Mouse (Mus musculus): ENCODE measurements around the gene Hcrt. TPM values are rescaled to one million over a fixed set of nuclear protein-coding genes. Genes with fewer than 3 reads are reported as not detected.

Hcrt gene
- total and polyA plus RNA-seq, 2 experiments = not detected

DNA sequence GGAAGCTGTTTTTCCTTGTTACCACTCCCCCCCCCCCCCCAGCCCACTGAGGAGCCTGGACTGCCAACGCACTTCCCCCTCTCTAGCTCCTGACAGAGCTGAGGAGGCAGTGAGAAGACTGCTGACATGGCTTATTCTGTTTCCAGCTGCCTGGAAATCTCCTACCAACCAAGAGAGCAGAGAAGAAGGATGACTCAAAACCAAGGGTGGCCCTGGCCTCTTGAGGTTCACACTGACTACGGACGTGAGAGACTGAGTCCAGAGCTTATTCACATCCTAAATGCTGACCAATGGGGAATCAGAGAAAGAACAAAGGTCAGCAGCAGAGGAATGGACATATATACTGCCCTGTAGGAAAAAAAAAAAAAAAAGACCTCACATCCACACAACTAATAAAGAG, 43.4 kb downstream of the Hcrt start:
- H3K27ac ChIP-seq (replicated peaks; ENCODE audit: insufficient read depth, low read depth, low read length) = no peak overlapping the region
- 74% methylated on average over 3 of the region's 3 CpGs for WGBS
- peaks cover 15% of the 10 kb centered on the region for H3K4me1 ChIP-seq (ENCODE audit: control insufficient read depth, insufficient read depth, low read length)
- H3K27me3 ChIP-seq (ENCODE audit: control insufficient read depth, insufficient read depth, low read length) = no peaks in the 10 kb centered on the region
- no peak overlapping the region for H3K4me3 ChIP-seq (ENCODE audit: insufficient read depth, low read depth, low read length)
- H3K36me3 ChIP-seq (ENCODE audit: control insufficient read depth, insufficient read depth, low read length) = peaks cover 14% of the 10 kb centered on the region
- no peak for DNase-seq (ENCODE audit: extremely low read depth, low read depth, low spot score)
- no peak for TF ChIP-seq CTCF (IDR thresholded peaks at IDR 0.05; ENCODE audit: low read depth, low read length)
- no peak for TF ChIP-seq POLR2A (IDR thresholded peaks at IDR 0.05; ENCODE audit: extremely low read depth, insufficient read depth, low read length)
- H3K9ac ChIP-seq (ENCODE audit: low read depth, low read length) = no peak overlapping the region
- peaks cover 12% of the 10 kb centered on the region; the same call in 1 of the 2 replicates for H3K79me2 ChIP-seq (ENCODE audit: control insufficient read depth, insufficient read depth, low read length)

DNA sequence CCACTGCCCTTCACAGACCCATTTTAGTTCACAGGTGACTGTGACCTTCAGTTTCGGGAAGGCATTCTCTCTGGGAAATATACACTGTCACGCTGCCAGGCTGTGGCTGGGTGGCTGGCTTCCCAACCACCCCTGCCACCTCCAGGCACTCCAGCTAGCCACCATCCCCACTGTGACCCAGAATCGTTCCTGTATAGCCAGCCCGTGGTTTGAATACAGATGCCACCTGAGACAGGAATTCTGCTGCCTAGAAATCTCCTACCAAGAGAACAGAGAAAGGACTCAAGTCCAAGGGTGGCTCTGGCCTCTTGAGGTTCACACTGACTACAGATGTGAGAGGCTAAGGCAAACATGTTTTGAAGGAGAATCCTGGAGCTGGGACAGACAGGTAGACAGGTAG, 43.9 kb downstream of the Hcrt start:
- DNase-seq (ENCODE audit: extremely low read depth, low read depth, low spot score) = no peak
- TF ChIP-seq CTCF (IDR thresholded peaks at IDR 0.05; ENCODE audit: low read depth, low read length) (no peak), POLR2A (IDR thresholded peaks at IDR 0.05; ENCODE audit: extremely low read depth, insufficient read depth, low read length) (no peak)
- Histone ChIP-seq H3K36me3 (ENCODE audit: control insufficient read depth, insufficient read depth, low read length) (peaks cover 14% of the 10 kb centered on the region), H3K27ac (replicated peaks; ENCODE audit: insufficient read depth, low read depth, low read length) (no peak overlapping the region), H3K9ac (ENCODE audit: low read depth, low read length) (no peak overlapping the region), H3K27me3 (ENCODE audit: control insufficient read depth, insufficient read depth, low read length) (no peaks in the 10 kb centered on the region), H3K79me2 (ENCODE audit: control insufficient read depth, insufficient read depth, low read length) (peaks cover 12% of the 10 kb centered on the region; the same call in 1 of the 2 replicates), H3K4me3 (ENCODE audit: insufficient read depth, low read depth, low read length) (no peak overlapping the region), H3K4me1 (ENCODE audit: control insufficient read depth, insufficient read depth, low read length) (peaks cover 13% of the 10 kb centered on the region)
- WGBS = 85% methylated on average over 4 of the region's 4 CpGs

DNA sequence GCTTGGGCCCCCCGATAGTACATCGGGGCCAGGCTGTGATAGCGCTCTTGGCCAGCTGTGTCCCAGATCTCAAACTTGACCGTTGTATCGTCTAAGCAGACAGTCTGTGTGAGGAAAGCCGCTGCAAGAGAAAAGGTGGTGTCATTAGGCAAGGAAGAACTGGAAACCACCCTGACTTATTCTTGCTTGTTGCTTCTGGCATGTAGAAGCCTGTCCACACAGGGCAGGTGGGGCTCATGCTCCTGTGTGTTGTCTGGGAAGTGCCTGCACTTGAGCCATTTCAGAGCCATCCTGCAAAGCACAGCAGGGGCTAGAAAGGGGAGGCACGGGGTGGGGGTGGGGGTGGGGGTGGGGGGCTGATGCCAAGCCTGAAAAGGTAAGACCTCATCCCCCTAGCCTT, 44.3 kb downstream of the Hcrt start:
- TF ChIP-seq POLR2A (IDR thresholded peaks at IDR 0.05; ENCODE audit: extremely low read depth, insufficient read depth, low read length) (no peak), CTCF (IDR thresholded peaks at IDR 0.05; ENCODE audit: low read depth, low read length) (no peak)
- 96% methylated on average over 7 of the region's 7 CpGs for WGBS

DNA sequence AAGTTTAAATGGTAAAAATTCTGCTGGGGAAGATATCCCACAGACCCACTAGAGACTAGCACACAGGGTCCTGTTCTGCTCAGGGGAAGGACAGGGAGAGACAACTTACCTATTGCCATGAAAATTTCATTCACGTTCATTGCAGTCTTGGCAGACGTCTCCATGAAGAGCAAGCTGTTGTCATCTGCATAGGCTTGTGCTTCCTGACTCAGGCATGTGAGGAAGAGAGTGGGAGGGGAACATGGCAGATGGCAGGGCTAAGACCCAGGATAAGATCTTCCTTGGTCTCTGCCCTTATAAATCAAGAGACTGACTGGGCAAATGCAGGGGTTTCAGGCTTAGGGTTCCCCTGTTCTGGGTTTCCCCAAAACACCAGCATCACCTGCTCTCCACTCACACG, 46.1 kb downstream of the Hcrt start:
- Histone ChIP-seq H3K4me3 (ENCODE audit: insufficient read depth, low read depth, low read length) (no peak overlapping the region), H3K36me3 (ENCODE audit: control insufficient read depth, insufficient read depth, low read length) (peaks cover 14% of the 10 kb centered on the region), H3K27ac (replicated peaks; ENCODE audit: insufficient read depth, low read depth, low read length) (no peak overlapping the region), H3K27me3 (ENCODE audit: control insufficient read depth, insufficient read depth, low read length) (no peaks in the 10 kb centered on the region), H3K9ac (ENCODE audit: low read depth, low read length) (no peak overlapping the region), H3K4me1 (ENCODE audit: control insufficient read depth, insufficient read depth, low read length) (peaks cover 8% of the 10 kb centered on the region), H3K79me2 (ENCODE audit: control insufficient read depth, insufficient read depth, low read length) (peaks cover 9% of the 10 kb centered on the region; the same call in 1 of the 2 replicates)
- 87% methylated on average over 3 of the region's 3 CpGs for WGBS
- no peak for TF ChIP-seq CTCF (IDR thresholded peaks at IDR 0.05; ENCODE audit: low read depth, low read length)
- TF ChIP-seq POLR2A (IDR thresholded peaks at IDR 0.05; ENCODE audit: extremely low read depth, insufficient read depth, low read length) = no peak
- no peak for DNase-seq (ENCODE audit: extremely low read depth, low read depth, low spot score)

More for the DNA sequence above, 44.3 kb downstream of the Hcrt start:
- Histone ChIP-seq H3K4me3 (ENCODE audit: insufficient read depth, low read depth, low read length) (no peak overlapping the region), H3K79me2 (ENCODE audit: control insufficient read depth, insufficient read depth, low read length) (peaks cover 12% of the 10 kb centered on the region; the same call in 1 of the 2 replicates), H3K36me3 (ENCODE audit: control insufficient read depth, insufficient read depth, low read length) (peaks cover 14% of the 10 kb centered on the region), H3K27me3 (ENCODE audit: control insufficient read depth, insufficient read depth, low read length) (no peaks in the 10 kb centered on the region), H3K27ac (replicated peaks; ENCODE audit: insufficient read depth, low read depth, low read length) (no peak overlapping the region), H3K9ac (ENCODE audit: low read depth, low read length) (no peak overlapping the region), H3K4me1 (ENCODE audit: control insufficient read depth, insufficient read depth, low read length) (peaks cover 13% of the 10 kb centered on the region)
- DNase-seq (ENCODE audit: extremely low read depth, low read depth, low spot score) = no peak

DNA sequence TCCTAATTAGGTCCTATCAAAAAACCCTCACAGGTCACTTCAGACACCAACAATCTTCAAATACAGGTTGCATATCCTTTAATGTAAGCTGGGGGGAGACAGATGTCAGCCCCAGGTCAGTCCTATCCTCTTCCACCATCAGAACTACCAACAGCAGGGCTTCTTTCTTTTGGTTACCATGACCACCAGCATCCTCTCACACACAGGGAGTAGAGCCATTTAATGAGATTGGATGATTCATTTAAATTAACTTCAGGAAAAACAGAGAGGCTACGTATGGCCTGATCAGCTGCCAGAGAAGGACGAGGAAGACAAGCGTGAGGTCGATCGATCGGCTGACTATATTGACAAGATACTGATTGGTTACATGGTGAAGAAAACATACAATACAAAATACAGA, 47.8 kb downstream of the Hcrt start:
- H3K36me3 ChIP-seq (ENCODE audit: control insufficient read depth, insufficient read depth, low read length) = peaks cover 14% of the 10 kb centered on the region
- no peak overlapping the region for H3K4me3 ChIP-seq (ENCODE audit: insufficient read depth, low read depth, low read length)
- no peak overlapping the region for H3K9ac ChIP-seq (ENCODE audit: low read depth, low read length)
- DNase-seq (ENCODE audit: extremely low read depth, low read depth, low spot score) = no peak
- H3K4me1 ChIP-seq (ENCODE audit: control insufficient read depth, insufficient read depth, low read length) = peaks cover 8% of the 10 kb centered on the region
- 93% methylated on average over 6 of the region's 6 CpGs for WGBS
- peaks cover 9% of the 10 kb centered on the region; the same call in 1 of the 2 replicates for H3K79me2 ChIP-seq (ENCODE audit: control insufficient read depth, insufficient read depth, low read length)
- H3K27ac ChIP-seq (replicated peaks; ENCODE audit: insufficient read depth, low read depth, low read length) = no peak overlapping the region
- TF ChIP-seq CTCF (IDR thresholded peaks at IDR 0.05; ENCODE audit: low read depth, low read length) (no peak), POLR2A (IDR thresholded peaks at IDR 0.05; ENCODE audit: extremely low read depth, insufficient read depth, low read length) (no peak)
- H3K27me3 ChIP-seq (ENCODE audit: control insufficient read depth, insufficient read depth, low read length) = no peaks in the 10 kb centered on the region

DNA sequence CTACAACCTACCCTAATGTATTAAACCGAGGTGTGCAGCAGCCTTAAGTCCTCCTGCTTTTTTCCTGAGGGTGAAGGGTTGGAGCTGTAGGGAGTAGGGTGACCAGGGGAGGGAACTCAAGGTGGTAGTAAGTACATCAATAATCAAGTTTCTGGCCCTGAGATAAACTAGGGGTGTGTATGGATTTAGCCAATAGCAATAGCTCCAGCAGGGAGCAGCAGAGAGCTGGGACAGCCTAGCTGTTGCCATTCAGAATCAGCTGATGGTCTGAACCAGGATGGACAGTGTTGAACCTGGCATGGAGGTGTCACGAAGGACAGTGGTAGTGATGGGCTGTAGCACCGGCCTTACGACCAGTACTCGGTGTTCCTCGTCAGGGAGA, 48.2 kb downstream of the Hcrt start:
- WGBS = 45% methylated on average over 6 of the region's 6 CpGs
- H3K27ac ChIP-seq (replicated peaks; ENCODE audit: insufficient read depth, low read depth, low read length) = peak overlapping the region; percentile 53
- H3K9ac ChIP-seq (ENCODE audit: low read depth, low read length) = 0 out of 2 replicates have a peak overlapping the region, but pooled peaks have one; percentile 7
- H3K27me3 ChIP-seq (ENCODE audit: control insufficient read depth, insufficient read depth, low read length) = no peaks in the 10 kb centered on the region
- H3K4me3 ChIP-seq (ENCODE audit: insufficient read depth, low read depth, low read length) = no peak overlapping the region
- peaks cover 7% of the 10 kb centered on the region; the same call in 1 of the 2 replicates for H3K79me2 ChIP-seq (ENCODE audit: control insufficient read depth, insufficient read depth, low read length)
- peak; percentile 83 for TF ChIP-seq CTCF (IDR thresholded peaks at IDR 0.05; ENCODE audit: low read depth, low read length)
- TF ChIP-seq POLR2A (IDR thresholded peaks at IDR 0.05; ENCODE audit: extremely low read depth, insufficient read depth, low read length) = no peak
- H3K4me1 ChIP-seq (ENCODE audit: control insufficient read depth, insufficient read depth, low read length) = peaks cover 5% of the 10 kb centered on the region
- peak; percentile 59 for DNase-seq (ENCODE audit: extremely low read depth, low read depth, low spot score)
- peaks cover 14% of the 10 kb centered on the region for H3K36me3 ChIP-seq (ENCODE audit: control insufficient read depth, insufficient read depth, low read length)

Measured in liver, adult 2 months (tissue).